Mouse (Mus musculus) cerebellum, adult 2 months (tissue): ENCODE measurements around the gene Platr17. TPM values are rescaled to one million over a fixed set of nuclear protein-coding genes. Genes with fewer than 3 reads are reported as not detected.

Source experiments
- DNase-seq, 2 experiments: peaks; one replicate each; pipeline ENCODE4 v3.0.0; 2021
- H3K27ac ChIP-seq: fragments of 200-500 bp; 2 replicates; pipeline ENCODE4 v1.5.1; 2012; ENCODE audit warnings: low read length, control low read depth, inconsistent platforms; ENCODE audit not compliant: insufficient read depth
- H3K27me3 ChIP-seq: fragments of 200-500 bp; 2 replicates; pipeline ENCODE4 v1.6.1; 2012; ENCODE audit warnings: inconsistent platforms, mild to moderate bottlenecking, low read length, moderate library complexity; ENCODE audit not compliant: control insufficient read depth, insufficient read depth
- H3K4me1 ChIP-seq: fragments of 200-500 bp; 2 replicates; pipeline ENCODE4 v1.6.1; 2011; ENCODE audit warnings: low read length; ENCODE audit not compliant: control insufficient read depth, insufficient read depth
- H3K4me3 ChIP-seq: fragments of 200-500 bp; replicated peaks from 2 replicates; pipeline ENCODE3; 2011; ENCODE audit warnings: mild to moderate bottlenecking, low read depth, low read length, control low read depth; ENCODE audit not compliant: insufficient read depth
- CTCF ChIP-seq: fragments of 200-500 bp; IDR thresholded peaks from 2 replicates; pipeline ENCODE4 v1.5.1; 2011; ENCODE audit warnings: low read depth, mild to moderate bottlenecking, control low read depth, low read length, moderate library complexity, borderline replicate concordance; ENCODE audit not compliant: insufficient read depth
- POLR2A ChIP-seq: fragments of 200-500 bp; IDR thresholded peaks from 2 replicates; pipeline ENCODE4 v1.6.1; 2011; ENCODE audit warnings: low read length, control low read depth, borderline replicate concordance; ENCODE audit not compliant: insufficient read depth
- WGBS: fragments of 180-500 bp; shearing (Covaris S2); methylation state at CpG from one replicate; pipeline ENCODE4 v1.1.7; 2018; 5-methylcytosine and 5-hydroxymethylcytosine counted together
- polyA plus RNA-seq: library from polyadenylated mRNA; depleted of rRNA; stranded (reverse); fragments of >200 nt; gene quantifications from 2 replicates; pipeline ENCODE4 v1.2.3, GENCODE M21; 2012

Platr17 gene
- polyA plus RNA-seq, 1 experiment, result 0.65 TPM

DNA sequence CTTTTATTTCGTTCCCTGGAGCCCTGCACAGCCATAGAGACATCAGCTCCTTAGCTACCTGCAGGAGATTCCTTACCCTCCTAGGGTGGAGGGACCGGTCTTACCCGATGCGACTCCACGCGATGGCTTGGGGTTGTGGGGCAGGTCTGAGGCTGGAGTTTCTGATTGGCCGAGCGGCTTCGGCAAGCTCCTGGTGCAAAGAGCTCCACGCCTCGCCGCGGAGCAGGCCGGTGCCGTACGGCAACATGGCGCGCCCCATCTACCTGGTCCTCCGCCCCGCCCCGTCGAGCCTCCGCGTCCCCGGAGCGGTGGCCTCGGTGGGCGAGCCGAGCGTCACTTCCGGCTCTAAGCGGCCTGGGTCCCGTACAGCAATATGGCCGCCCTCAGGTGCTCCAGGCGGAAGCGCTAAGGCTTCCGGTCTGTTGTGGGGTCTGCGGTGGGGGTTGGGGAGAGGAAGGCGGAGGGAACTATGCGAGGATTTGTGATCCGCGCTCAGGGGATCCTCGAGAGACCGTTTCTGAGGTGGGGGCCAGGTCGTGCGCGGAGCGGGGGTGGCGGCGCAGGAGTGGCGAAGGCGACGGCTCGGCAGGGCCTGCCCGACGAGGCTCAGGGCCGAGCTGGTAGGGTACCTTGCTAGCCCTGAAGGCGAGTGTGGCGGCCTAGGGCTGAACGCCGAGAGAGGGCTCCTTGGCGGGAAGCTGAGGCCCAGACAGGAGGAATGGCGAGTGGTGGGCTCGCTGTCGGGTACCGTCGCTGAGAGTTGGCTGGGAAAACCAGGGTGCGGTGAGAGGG lies 4.3 kb downstream of the Platr17 start, which contains the start of gene Daxx:
Gene Daxx (plus strand): TSS at position 338 of the 792 bp plus-strand sequence.
- peak within 1 kb of the TSS; percentile 63 for H3K27ac ChIP-seq
- under 1% methylated on average over 67 of the region's 68 CpGs for WGBS
- peak within 1 kb of the TSS; percentile 86 for H3K4me3 ChIP-seq
- H3K27me3 ChIP-seq, result no peaks in the 10 kb centered on the region
- peak; percentile 98 to 100 for DNase-seq
- H3K4me1 ChIP-seq, result no peaks in the 10 kb centered on the region; the same call in 1 of the 2 replicates
- TF ChIP-seq CTCF (no peak), POLR2A (peak; percentile 83; the same call in 1 of the 2 replicates)

DNA sequence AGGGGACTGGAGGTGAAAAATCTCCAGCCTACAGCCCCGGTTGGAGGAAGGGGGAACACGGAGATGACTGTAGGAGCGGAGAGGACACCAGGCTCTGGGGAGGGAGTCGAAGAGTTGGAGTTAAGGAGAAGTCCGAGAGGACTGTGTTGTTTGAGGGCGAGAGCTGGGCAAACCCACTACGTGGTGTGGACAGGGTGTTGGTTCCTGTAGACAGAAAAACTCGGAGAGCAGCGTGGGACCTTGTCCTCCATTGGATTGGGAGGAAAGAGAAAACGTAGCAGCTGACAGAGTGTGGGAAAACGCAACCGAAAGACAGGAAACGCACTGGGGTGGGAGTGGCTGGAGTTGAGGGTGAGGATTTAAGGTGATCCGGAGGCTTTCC lies 4.9 kb downstream of the Platr17 start:
- under 1% methylated on average over 14 of the region's 14 CpGs for WGBS
- no peak for DNase-seq
- Histone ChIP-seq H3K27ac (peak overlapping the region; percentile 63), H3K27me3 (no peaks in the 10 kb centered on the region), H3K4me1 (no peaks in the 10 kb centered on the region; the same call in 1 of the 2 replicates), H3K4me3 (peak overlapping the region; percentile 65)
- TF ChIP-seq CTCF (no peak), POLR2A (no peak)

DNA sequence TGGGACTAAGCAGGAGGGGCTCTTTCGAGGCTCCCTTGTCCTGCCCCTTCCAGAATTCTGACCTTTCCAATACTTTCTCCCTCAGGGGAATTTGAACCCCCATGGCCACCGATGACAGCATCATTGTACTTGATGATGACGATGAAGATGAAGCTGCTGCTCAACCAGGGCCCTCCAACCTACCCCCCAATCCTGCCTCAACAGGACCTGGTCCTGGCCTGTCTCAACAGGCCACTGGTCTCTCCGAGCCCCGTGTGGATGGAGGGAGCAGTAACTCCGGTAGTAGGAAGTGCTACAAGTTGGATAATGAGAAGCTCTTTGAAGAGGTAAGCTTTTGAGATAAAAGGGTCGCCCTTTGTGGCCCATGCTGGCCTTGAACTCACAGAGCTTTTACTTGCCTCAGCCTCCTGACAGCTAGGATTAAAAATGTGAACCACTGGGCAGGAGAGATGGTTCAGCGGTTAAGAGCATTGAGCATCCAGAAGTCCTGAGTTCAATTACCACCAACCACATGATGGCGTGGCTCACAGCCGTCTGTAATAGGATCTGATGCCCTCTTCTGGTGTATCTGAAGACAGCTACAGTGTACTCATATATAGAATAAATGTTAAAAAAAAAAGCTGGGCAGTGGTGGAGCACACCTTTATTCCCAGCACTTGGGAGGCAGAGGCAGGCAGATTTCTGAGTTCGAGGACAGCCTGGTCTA lies 5.6 kb downstream of the Platr17 start:
- Histone ChIP-seq H3K27ac (no peak overlapping the region), H3K27me3 (no peaks in the 10 kb centered on the region), H3K4me1 (no peaks in the 10 kb centered on the region; the same call in 1 of the 2 replicates), H3K4me3 (no peak overlapping the region)
- no peak for TF ChIP-seq POLR2A
- TF ChIP-seq CTCF, result 0 out of 2 replicates have a peak, but pooled peaks have one; percentile 2
- no peak for DNase-seq
- 38% methylated on average over 11 of the region's 11 CpGs for WGBS

DNA sequence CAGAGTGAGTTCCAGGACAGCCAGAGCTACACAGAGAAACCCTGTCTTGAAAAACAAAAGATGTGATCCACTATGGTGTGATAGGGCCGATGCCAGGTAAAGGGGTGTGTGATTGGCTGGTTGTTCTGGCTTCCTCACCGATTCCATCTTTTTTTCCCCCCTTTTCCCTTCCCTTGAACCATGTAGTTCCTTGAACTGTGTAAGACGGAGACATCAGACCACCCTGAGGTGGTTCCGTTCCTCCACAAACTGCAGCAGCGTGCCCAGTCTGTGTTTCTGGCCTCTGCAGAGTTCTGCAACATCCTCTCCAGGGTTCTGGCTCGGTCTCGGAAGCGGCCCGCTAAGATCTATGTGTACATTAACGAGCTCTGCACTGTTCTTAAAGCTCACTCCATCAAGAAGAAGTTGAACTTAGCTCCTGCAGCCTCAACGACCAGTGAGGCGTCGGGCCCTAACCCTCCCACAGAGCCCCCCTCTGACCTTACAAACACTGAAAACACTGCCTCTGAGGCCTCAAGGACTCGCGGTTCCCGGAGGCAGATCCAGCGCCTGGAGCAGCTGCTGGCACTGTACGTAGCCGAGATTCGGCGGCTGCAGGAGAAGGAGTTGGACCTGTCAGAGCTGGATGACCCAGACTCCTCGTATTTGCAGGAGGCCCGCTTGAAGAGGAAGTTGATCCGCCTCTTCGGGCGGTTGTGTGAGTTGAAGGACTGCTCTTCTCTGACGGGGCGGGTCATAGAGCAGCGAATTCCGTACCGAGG lies 6.3 kb downstream of the Platr17 start:
- no peaks in the 10 kb centered on the region; the same call in 1 of the 2 replicates for H3K4me1 ChIP-seq

DNA sequence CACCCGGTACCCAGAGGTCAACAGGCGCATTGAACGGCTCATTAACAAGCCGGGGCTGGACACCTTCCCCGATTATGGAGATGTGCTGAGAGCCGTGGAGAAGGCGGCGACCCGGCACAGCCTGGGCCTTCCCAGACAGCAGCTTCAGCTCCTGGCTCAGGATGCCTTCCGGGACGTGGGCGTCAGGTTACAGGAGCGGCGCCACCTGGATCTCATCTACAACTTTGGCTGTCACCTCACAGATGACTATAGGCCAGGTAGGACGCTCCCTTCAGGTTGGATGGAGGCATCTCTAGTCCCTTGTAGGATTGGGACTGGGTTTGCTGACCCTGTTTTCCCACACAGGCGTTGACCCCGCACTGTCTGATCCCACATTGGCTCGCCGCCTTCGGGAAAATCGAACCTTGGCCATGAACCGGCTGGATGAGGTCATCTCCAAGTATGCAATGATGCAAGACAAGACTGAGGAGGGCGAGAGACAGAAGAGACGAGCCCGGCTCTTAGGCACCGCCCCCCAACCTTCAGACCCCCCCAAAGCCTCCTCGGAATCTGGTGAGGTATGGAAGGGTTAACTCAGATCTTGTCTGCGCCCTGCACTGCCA lies 7.0 kb downstream of the Platr17 start:
- H3K27ac ChIP-seq, result no peak overlapping the region
- DNase-seq, result peak in 1 of 2 experiments; percentile 28
- no peaks in the 10 kb centered on the region for H3K27me3 ChIP-seq
- WGBS, result 84% methylated on average over 28 of the region's 28 CpGs
- no peak overlapping the region for H3K4me3 ChIP-seq
- TF ChIP-seq CTCF, result no peak
- TF ChIP-seq POLR2A, result no peak
- H3K4me1 ChIP-seq, result peaks cover 2% of the 10 kb centered on the region

More for the DNA sequence above, 6.3 kb downstream of the Platr17 start:
- WGBS, result 86% methylated on average over 31 of the region's 31 CpGs
- Histone ChIP-seq H3K27me3 (no peaks in the 10 kb centered on the region), H3K4me3 (no peak overlapping the region), H3K27ac (no peak overlapping the region)
- TF ChIP-seq CTCF (no peak), POLR2A (no peak)
- DNase-seq, result peak in 1 of 2 experiments; percentile 22

DNA sequence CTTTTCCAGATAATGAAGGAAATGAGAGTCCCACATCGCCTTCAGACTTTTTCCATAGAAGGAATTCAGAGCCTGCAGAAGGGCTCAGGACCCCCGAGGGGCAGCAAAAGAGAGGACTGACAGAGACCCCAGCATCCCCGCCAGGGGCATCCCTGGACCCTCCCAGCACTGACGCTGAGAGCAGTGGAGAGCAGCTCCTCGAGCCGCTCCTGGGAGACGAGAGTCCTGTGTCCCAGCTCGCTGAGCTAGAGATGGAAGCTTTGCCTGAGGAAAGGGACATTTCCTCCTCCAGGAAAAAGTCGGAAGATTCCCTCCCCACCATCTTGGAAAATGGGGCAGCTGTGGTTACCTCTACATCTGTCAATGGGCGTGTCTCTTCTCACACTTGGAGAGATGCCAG lies 8.3 kb downstream of the Platr17 start:
- H3K27ac ChIP-seq, result no peak overlapping the region
- DNase-seq, result peak in 1 of 2 experiments; percentile 11
- TF ChIP-seq CTCF (no peak), POLR2A (no peak)
- H3K27me3 ChIP-seq, result no peaks in the 10 kb centered on the region
- peaks cover 7% of the 10 kb centered on the region for H3K4me1 ChIP-seq
- WGBS, result 75% methylated on average over 10 of the region's 10 CpGs
- no peak overlapping the region for H3K4me3 ChIP-seq

DNA sequence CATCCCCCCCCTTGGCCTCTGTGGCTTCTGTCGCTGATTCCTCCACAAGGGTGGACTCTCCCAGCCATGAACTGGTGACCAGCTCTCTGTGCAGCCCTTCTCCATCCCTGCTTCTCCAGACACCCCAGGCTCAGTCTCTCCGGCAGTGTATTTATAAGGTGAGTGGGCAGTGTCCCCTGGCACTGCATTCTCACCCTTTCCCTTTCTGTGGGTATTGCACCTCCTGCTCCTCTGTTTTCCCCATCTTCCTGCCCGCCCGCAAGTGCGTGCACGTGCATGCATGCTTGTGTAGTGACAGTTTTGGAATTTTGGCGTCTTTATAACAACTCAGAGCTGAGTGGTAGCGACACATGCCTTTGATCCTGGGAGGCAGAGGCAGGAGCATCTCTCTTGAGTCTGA lies 9.0 kb downstream of the Platr17 start:
- H3K27ac ChIP-seq, result no peak overlapping the region
- peaks cover 9% of the 10 kb centered on the region for H3K4me1 ChIP-seq
- DNase-seq, result peak in 1 of 2 experiments; percentile 17
- 88% methylated on average over 8 of the region's 8 CpGs for WGBS
- no peaks in the 10 kb centered on the region for H3K27me3 ChIP-seq
- TF ChIP-seq CTCF (no peak), POLR2A (no peak)
- H3K4me3 ChIP-seq, result no peak overlapping the region
